Mouse (Mus musculus): ENCODE data around the gene Olfr532. TPM values are rescaled to one million over a fixed set of nuclear protein-coding genes. Genes with fewer than 3 reads are reported as not detected.
"Not testable (repeated sequence)": the region's sequence is repeated elsewhere in the genome, so short reads cannot be mapped to it uniquely, and the experiment has no call there.

The Olfr532 gene
- polyA plus RNA-seq (2016; fragmentation: Nextera tagmentation; extraction: Ambion mirVana) = not detected in 2 replicates

- Histone ChIP-seq H3K9ac (no peak within 1 kb of the TSS), H3K27ac (no peak within 1 kb of the TSS), H3K36me3 (no peaks in the 10 kb centered on the region), H3K4me1 (no peaks in the 10 kb centered on the region), H3K4me2 (replicated peaks) (no peak within 1 kb of the TSS), H3K27me3 (no peaks in the 10 kb centered on the region), H3K9me3 (no peaks in the 10 kb centered on the region), H3K4me3 (no peak within 1 kb of the TSS)
- 89% methylated on average over 1 of the region's 1 CpGs for WGBS
- ATAC-seq (ENCODE audit: insufficient number of reproducible peaks, insufficient read depth, low FRiP score, low TSS enrichment) = no peak
These were observed at the start of gene Olfr532 for GRCm38 (mm10) chr7:140421539-140421938. Gene Olfr532 (minus strand): TSS chr7:140421639.

- H3K4me3 ChIP-seq; H3K4me1 ChIP-seq; H3K9me3 ChIP-seq; ATAC-seq (ENCODE audit: insufficient number of reproducible peaks, insufficient read depth, low FRiP score, low TSS enrichment); H3K9ac ChIP-seq; H3K27me3 ChIP-seq; H3K4me2 ChIP-seq (replicated peaks); H3K36me3 ChIP-seq; H3K27ac ChIP-seq: not testable (repeated sequence)
- 20% methylated on average over 1 of the region's 1 CpGs for WGBS
These were observed 41.6 kb upstream of the Olfr532 start, which contains the start of gene Olfr533 for GRCm38 (mm10) chr7:140463070-140463469. Gene Olfr533 (plus strand): TSS chr7:140463370.

- ATAC-seq (ENCODE audit: insufficient number of reproducible peaks, insufficient read depth, low FRiP score, low TSS enrichment) = no peak
- Histone ChIP-seq H3K27ac (no peak overlapping the region), H3K4me3 (no peak overlapping the region), H3K4me1 (no peaks in the 10 kb centered on the region), H3K9ac (no peak overlapping the region), H3K9me3 (no peaks in the 10 kb centered on the region), H3K27me3 (no peaks in the 10 kb centered on the region), H3K4me2 (replicated peaks) (no peak overlapping the region), H3K36me3 (no peaks in the 10 kb centered on the region)
- WGBS = 65% methylated on average over 1 of the region's 1 CpGs
These were observed 21.7 kb upstream of the Olfr532 start for GRCm38 (mm10) chr7:140443141-140443540.

- no peaks in the 10 kb centered on the region for H3K36me3 ChIP-seq
- H3K27me3 ChIP-seq = no peaks in the 10 kb centered on the region
- no peak within 1 kb of the TSS for H3K9ac ChIP-seq
- WGBS = 89% methylated on average over 1 of the region's 1 CpGs
- H3K4me3 ChIP-seq = no peak within 1 kb of the TSS
- H3K9me3 ChIP-seq = no peaks in the 10 kb centered on the region
- no peak within 1 kb of the TSS for H3K27ac ChIP-seq
- ATAC-seq (ENCODE audit: insufficient number of reproducible peaks, insufficient read depth, low FRiP score, low TSS enrichment) = no peak
- H3K4me1 ChIP-seq = no peaks in the 10 kb centered on the region
- no peak within 1 kb of the TSS for H3K4me2 ChIP-seq (replicated peaks)
These were observed 18.6 kb downstream of the Olfr532 start, which contains the start of gene Olfr531 for GRCm38 (mm10) chr7:140402818-140403217. Gene Olfr531 (minus strand): TSS chr7:140402918.

GRCm38 (mm10) chr7:140376911-140377310 is 44.5 kb downstream of the Olfr532 start:
- no peak for ATAC-seq (ENCODE audit: insufficient number of reproducible peaks, insufficient read depth, low FRiP score, low TSS enrichment)
- H3K27ac ChIP-seq = no peak overlapping the region
- H3K4me3 ChIP-seq = no peak overlapping the region
- no peak overlapping the region for H3K9ac ChIP-seq
- H3K9me3 ChIP-seq = no peaks in the 10 kb centered on the region
- 95% methylated on average over 2 of the region's 2 CpGs for WGBS
- H3K4me2 ChIP-seq (replicated peaks) = no peak overlapping the region
- H3K36me3 ChIP-seq = no peaks in the 10 kb centered on the region
- no peaks in the 10 kb centered on the region for H3K4me1 ChIP-seq
- no peaks in the 10 kb centered on the region for H3K27me3 ChIP-seq

- 24% methylated on average over 1 of the region's 1 CpGs for WGBS
- Histone ChIP-seq H3K4me3 (no peak within 1 kb of the TSS), H3K4me1 (no peaks in the 10 kb centered on the region), H3K27ac (no peak within 1 kb of the TSS), H3K9ac (no peak within 1 kb of the TSS), H3K36me3 (no peaks in the 10 kb centered on the region), H3K27me3 (no peaks in the 10 kb centered on the region), H3K4me2 (replicated peaks) (no peak within 1 kb of the TSS), H3K9me3 (no peaks in the 10 kb centered on the region)
- ATAC-seq (ENCODE audit: insufficient number of reproducible peaks, insufficient read depth, low FRiP score, low TSS enrichment) = no peak
These were observed 45.2 kb downstream of the Olfr532 start, which contains the start of gene Olfr530 for GRCm38 (mm10) chr7:140376231-140376630. Gene Olfr530 (minus strand): TSS chr7:140376331.

GRCm38 (mm10) chr7:140374300-140374699 is 47.1 kb downstream of the Olfr532 start:
- Histone ChIP-seq H3K4me1 (no peaks in the 10 kb centered on the region), H3K36me3 (no peaks in the 10 kb centered on the region), H3K4me3 (no peak overlapping the region), H3K27ac (no peak overlapping the region), H3K9me3 (no peaks in the 10 kb centered on the region), H3K27me3 (no peaks in the 10 kb centered on the region), H3K4me2 (replicated peaks) (no peak overlapping the region), H3K9ac (no peak overlapping the region)
- WGBS = 71% methylated on average over 4 of the region's 4 CpGs
- no peak for ATAC-seq (ENCODE audit: insufficient number of reproducible peaks, insufficient read depth, low FRiP score, low TSS enrichment)

Other genes with a start within 250 kb of the Olfr532 start
- gene Olfr523, start 248.4 kb downstream of the Olfr532 start, polyA plus RNA-seq (2016; fragmentation: Nextera tagmentation; extraction: Ambion mirVana) = not detected in 2 replicates
- gene Olfr524, start 215.7 kb downstream of the Olfr532 start, polyA plus RNA-seq (2016; fragmentation: Nextera tagmentation; extraction: Ambion mirVana) = not detected in 2 replicates
- gene Cd163l1, start 203.4 kb downstream of the Olfr532 start, polyA plus RNA-seq (2016; fragmentation: Nextera tagmentation; extraction: Ambion mirVana) = not detected in 2 replicates
- gene 5830411N06Rik, start 174.4 kb downstream of the Olfr532 start, polyA plus RNA-seq (2016; fragmentation: Nextera tagmentation; extraction: Ambion mirVana) = not detected in 2 replicates
- not detected in 2 replicates for gene Olfr525, start 100.8 kb downstream of the Olfr532 start, polyA plus RNA-seq (2016; fragmentation: Nextera tagmentation; extraction: Ambion mirVana)
- not detected in 2 replicates for gene Olfr527, start 87.6 kb downstream of the Olfr532 start, polyA plus RNA-seq (2016; fragmentation: Nextera tagmentation; extraction: Ambion mirVana)
- gene Olfr60, start 60.0 kb downstream of the Olfr532 start, polyA plus RNA-seq (2016; fragmentation: Nextera tagmentation; extraction: Ambion mirVana) = not detected in 2 replicates
- 0.15 TPM in 1 of 2 replicates, not detected in the other for gene Olfr530, start 45.3 kb downstream of the Olfr532 start, polyA plus RNA-seq (2016; fragmentation: Nextera tagmentation; extraction: Ambion mirVana)
- gene Olfr531, start 18.7 kb downstream of the Olfr532 start, polyA plus RNA-seq (2016; fragmentation: Nextera tagmentation; extraction: Ambion mirVana) = not detected in 2 replicates
- not detected in 2 replicates for gene Olfr533, start 41.7 kb upstream of the Olfr532 start, polyA plus RNA-seq (2016; fragmentation: Nextera tagmentation; extraction: Ambion mirVana)
- not detected in 2 replicates for gene Olfr535, start 62.6 kb upstream of the Olfr532 start, polyA plus RNA-seq (2016; fragmentation: Nextera tagmentation; extraction: Ambion mirVana)
- gene Olfr536, start 85.8 kb upstream of the Olfr532 start, polyA plus RNA-seq (2016; fragmentation: Nextera tagmentation; extraction: Ambion mirVana) = not detected in 2 replicates
- not detected in 2 replicates for gene Olfr538, start 146.2 kb upstream of the Olfr532 start, polyA plus RNA-seq (2016; fragmentation: Nextera tagmentation; extraction: Ambion mirVana)
- gene Olfr46, start 179.6 kb upstream of the Olfr532 start, polyA plus RNA-seq (2016; fragmentation: Nextera tagmentation; extraction: Ambion mirVana) = not detected in 2 replicates
- gene Olfr61, start 207.3 kb upstream of the Olfr532 start, polyA plus RNA-seq (2016; fragmentation: Nextera tagmentation; extraction: Ambion mirVana) = not detected in 2 replicates
- not detected in 2 replicates for gene Olfr53, start 224.8 kb upstream of the Olfr532 start, polyA plus RNA-seq (2016; fragmentation: Nextera tagmentation; extraction: Ambion mirVana)
- 0.01 and 0.03 TPM in 2 replicates for gene Olfr539, start 238.3 kb upstream of the Olfr532 start, polyA plus RNA-seq (2016; fragmentation: Nextera tagmentation; extraction: Ambion mirVana)

Data from embryonic facial prominence, embryonic 12.5 days (tissue).